9 mouse cellular contexts compared by ENCODE assay signal in the genomic region with DNA sequence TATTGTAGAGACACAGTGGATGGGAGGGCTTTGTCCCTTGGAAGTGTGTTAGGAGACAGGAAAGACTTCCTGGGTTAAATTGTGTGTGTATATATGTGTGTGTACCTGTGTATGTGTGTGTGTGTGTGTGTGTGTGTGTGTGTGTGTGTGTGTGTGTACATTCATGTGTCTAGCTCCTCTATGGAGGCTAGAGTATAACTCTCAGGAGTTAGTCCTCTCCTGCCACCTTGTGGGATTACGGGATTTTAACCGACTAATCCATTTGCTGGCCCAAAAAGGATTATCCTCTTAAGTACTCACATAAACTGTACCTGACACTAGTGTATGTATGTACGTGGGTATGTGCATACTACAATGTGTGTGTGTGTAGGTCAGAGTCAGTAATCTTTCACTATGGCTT.
A peak's percentile ranks its signal among the peaks of the same experiment; 100 is the strongest.
DNase-seq lines count a peak whose midpoint lies in the region; ATAC-seq and TF ChIP-seq lines count a peak whose summit lies in the region.
"Had no signal": no experiment of that assay in that cellular context is flagged by ENCODE, and none has a peak within 500 bp of the region (broad histone marks: within the 10 kb centered on the region; RNA-seq: fewer than 3 reads in every experiment).

No protein-coding gene starts in this region.

- no peak overlapping the region for H3K4me2 ChIP-seq in forebrain, embryonic 11.5 days (ENCODE audit: low read depth, low read length, severe bottlenecking)
- no peak overlapping the region for H3K4me2 ChIP-seq in forebrain, embryonic 12.5 days
- H3K4me2 ChIP-seq in kidney, postnatal 0 days (ENCODE audit: low read length), result no peak overlapping the region
- no peak overlapping the region for H3K4me2 ChIP-seq in stomach, embryonic 14.5 days (replicated peaks; ENCODE audit: low read depth, low read length)

- no peaks in the 10 kb centered on the region for H3K4me1 ChIP-seq in forebrain, embryonic 11.5 days (replicated peaks; ENCODE audit: control insufficient read depth, insufficient read depth, low read length)
- H3K4me1 ChIP-seq in forebrain, embryonic 12.5 days, result no peaks in the 10 kb centered on the region
- H3K4me1 ChIP-seq in kidney, postnatal 0 days (replicated peaks; ENCODE audit: insufficient read depth, low read length), result no peaks in the 10 kb centered on the region
- no peaks in the 10 kb centered on the region for H3K4me1 ChIP-seq in stomach, embryonic 14.5 days (ENCODE audit: control insufficient read depth, insufficient read depth, low read length)

- no peaks in the 10 kb centered on the region for H3K36me3 ChIP-seq in forebrain, embryonic 11.5 days (ENCODE audit: control insufficient read depth, insufficient read depth, low read length)
- 0 out of 2 replicates have a peak, but pooled peaks cover 20% of the 10 kb centered on the region for H3K36me3 ChIP-seq in forebrain, embryonic 12.5 days (replicated peaks)
- H3K36me3 ChIP-seq in kidney, postnatal 0 days (ENCODE audit: insufficient read depth, low read length), result no peaks in the 10 kb centered on the region
- H3K36me3 ChIP-seq in stomach, embryonic 14.5 days (ENCODE audit: control insufficient read depth, insufficient read depth, low read length), result peaks cover 5% of the 10 kb centered on the region; the same call in 1 of the 2 replicates

- TF ChIP-seq CTCF in kidney, postnatal 0 days (IDR thresholded peaks at IDR 0.05; ENCODE audit: low read depth), result peak; percentile 76

- no peaks in the 10 kb centered on the region for H3K9me3 ChIP-seq in forebrain, embryonic 11.5 days (ENCODE audit: control insufficient read depth, low read length)
- H3K9me3 ChIP-seq in forebrain, embryonic 12.5 days, result no peaks in the 10 kb centered on the region
- H3K9me3 ChIP-seq in kidney, postnatal 0 days (replicated peaks; ENCODE audit: low read length), result no peaks in the 10 kb centered on the region
- H3K9me3 ChIP-seq in stomach, embryonic 14.5 days (ENCODE audit: control insufficient read depth, low read depth, low read length), result no peaks in the 10 kb centered on the region

- H3K9ac ChIP-seq in forebrain, embryonic 11.5 days (ENCODE audit: low read length), result no peak overlapping the region
- H3K9ac ChIP-seq in forebrain, embryonic 12.5 days, result no peak overlapping the region
- H3K9ac ChIP-seq in kidney, postnatal 0 days (ENCODE audit: low read depth, low read length), result no peak overlapping the region
- no peak overlapping the region for H3K9ac ChIP-seq in stomach, embryonic 14.5 days (replicated peaks; ENCODE audit: low read depth, low read length)

- no peaks in the 10 kb centered on the region for H3K27me3 ChIP-seq in forebrain, embryonic 11.5 days (ENCODE audit: control insufficient read depth, insufficient read depth, low read length)
- no peaks in the 10 kb centered on the region for H3K27me3 ChIP-seq in forebrain, embryonic 12.5 days
- no peaks in the 10 kb centered on the region for H3K27me3 ChIP-seq in kidney, postnatal 0 days (ENCODE audit: insufficient read depth, low read length)
- no peaks in the 10 kb centered on the region for H3K27me3 ChIP-seq in stomach, embryonic 14.5 days (ENCODE audit: control insufficient read depth, insufficient read depth, low read length)

- peak; percentile 44; the same call in 1 of the 2 replicates for ATAC-seq in forebrain, embryonic 11.5 days (replicated peaks; ENCODE audit: low FRiP score)
- no peak for ATAC-seq in forebrain, embryonic 12.5 days (ENCODE audit: low FRiP score)
- peak; percentile 54; the same call in 1 of the 2 replicates for ATAC-seq in kidney, postnatal 0 days (replicated peaks; ENCODE audit: low FRiP score, low read depth)
- ATAC-seq in stomach, embryonic 14.5 days (ENCODE audit: insufficient number of reproducible peaks, insufficient read depth, low FRiP score, low read depth), result peak; percentile 37; the same call in 1 of the 2 replicates

- H3K4me3 ChIP-seq in forebrain, embryonic 11.5 days (ENCODE audit: low read depth, low read length), result no peak overlapping the region
- no peak overlapping the region for H3K4me3 ChIP-seq in forebrain, embryonic 12.5 days (replicated peaks)
- H3K4me3 ChIP-seq in kidney, postnatal 0 days (replicated peaks; ENCODE audit: low read depth, low read length), result no peak overlapping the region
- H3K4me3 ChIP-seq in stomach, embryonic 14.5 days (ENCODE audit: low read depth, low read length), result no peak overlapping the region
- H3K4me3 ChIP-seq: erythroblast, embryonic 14.5 days had no signal

- WGBS in forebrain, embryonic 11.5 days, result 68% methylated on average over 3 of the region's 3 CpGs
- WGBS in forebrain, embryonic 12.5 days, result 53% methylated on average over 3 of the region's 3 CpGs
- 68% methylated on average over 3 of the region's 3 CpGs for WGBS in kidney, postnatal 0 days
- WGBS in stomach, embryonic 14.5 days, result 47% methylated on average over 3 of the region's 3 CpGs

- DNase-seq in forebrain, embryonic 11.5 days (ENCODE audit: low spot score), result no peak
- DNase-seq in right cerebral cortex, adult 2 months (ENCODE audit: low spot score in 2 of 2), result peak; percentile 47 to 53
- DNase-seq in right cerebral cortex, postnatal 14 days, result no peak
- DNase-seq in kidney, postnatal 0 days (ENCODE audit: low spot score), result peak; percentile 81
- no peak for DNase-seq in Muller cell, postnatal 12 days (ENCODE audit: inconsistent ontology term)
- DNase-seq in yolk sac, embryonic 10.5 days (ENCODE audit: low spot score), result no peak

- H3K27ac ChIP-seq in forebrain, embryonic 11.5 days (ENCODE audit: low read depth, low read length), result no peak overlapping the region
- H3K27ac ChIP-seq in forebrain, embryonic 12.5 days, result no peak overlapping the region
- no peak overlapping the region for H3K27ac ChIP-seq in kidney, postnatal 0 days
- no peak overlapping the region for H3K27ac ChIP-seq in stomach, embryonic 14.5 days (ENCODE audit: low read length)

Comparison
In these comparisons a context has a peak if more than half of its experiments do, and no peak if none do; other contexts are left out.
1. DNase-seq: peak in right cerebral cortex, adult 2 months (2 of 2) and kidney, postnatal 0 days (single experiment); none in forebrain, embryonic 11.5 days (single experiment), right cerebral cortex, postnatal 14 days (single experiment), Muller cell, postnatal 12 days (single experiment) and yolk sac, embryonic 10.5 days (single experiment).